Mouse (Mus musculus) colon, adult 2 months (tissue): ENCODE measurements around the gene Cdk18. TPM values are rescaled to one million over a fixed set of nuclear protein-coding genes. Genes with fewer than 3 reads are reported as not detected.

Experiments used
- polyA plus RNA-seq: library from polyadenylated mRNA; depleted of rRNA; stranded (reverse); fragments of >200 nt; gene quantifications from 2 replicates; pipeline ENCODE4 v1.2.3, GENCODE M21; 2012; rRNA removed

Gene Cdk18
- 29.5 and 32.2 TPM in 2 replicates for polyA plus RNA-seq

GRCm38 (mm10) chr1:132139416-132139864 lies at the start of gene Cdk18:
Cdk18 (minus strand) TSS chr1:132139684.

GRCm38 (mm10) chr1:132067261-132068255 lies 71.9 kb downstream of the Cdk18 start, which contains the start of gene Mfsd4a:
Mfsd4a (minus strand) TSS chr1:132068062.

Other genes with a start within 250 kb of the Cdk18 start
- gene Nucks1, start 229.2 kb downstream of the Cdk18 start, polyA plus RNA-seq = 2.8 and 3.1 TPM in 2 replicates
- gene Slc45a3, start 176.7 kb downstream of the Cdk18 start, polyA plus RNA-seq = 41.4 and 55.6 TPM in 2 replicates
- gene Elk4, start 132.1 kb downstream of the Cdk18 start, polyA plus RNA-seq = 13.9 and 18.4 TPM in 2 replicates
- 269 and 311 TPM in 2 replicates for gene Mfsd4a, start 71.6 kb downstream of the Cdk18 start, polyA plus RNA-seq
- 0.12 TPM in 1 of 2 replicates, not detected in the other for gene Lemd1, start 51.7 kb upstream of the Cdk18 start, polyA plus RNA-seq
- gene AC124108.1, start 51.8 kb upstream of the Cdk18 start, polyA plus RNA-seq = 0.03 TPM in 1 of 2 replicates, not detected in the other
- gene Gm10188, start 90.1 kb upstream of the Cdk18 start, polyA plus RNA-seq = not detected in 2 replicates
- 4.5 and 5.1 TPM in 2 replicates for gene Klhdc8a, start 158.9 kb upstream of the Cdk18 start, polyA plus RNA-seq
- 34.6 and 40.8 TPM in 2 replicates for gene Nuak2, start 176.4 kb upstream of the Cdk18 start, polyA plus RNA-seq